Mouse (Mus musculus) gastrocnemius, postnatal 4 days (tissue): ENCODE measurements around the gene Taf11. TPM values are rescaled to one million over a fixed set of nuclear protein-coding genes. Genes with fewer than 3 reads are reported as not detected.
A peak's percentile ranks its signal among the peaks of the same experiment; 100 is the strongest.

Experiments used
- DNase-seq, 2 experiments: peaks; one replicate each; pipeline ENCODE4 v3.0.0; 2021 to 2022; ENCODE audit warnings: low spot score in 2 of 2, mixed read lengths in 2 of 2
- total RNA-seq, 2 experiments: library from RNA; stranded (reverse); gene quantifications; 2 replicates each; pipeline ENCODE4 v1.2.3; 2021

The Taf11 gene
- total RNA-seq, 2 experiments from 2014 or later, result 27.7 to 27.9 TPM

GRCm38 (mm10) chr17:27856265-27856797 lies 53.3 kb downstream of the Taf11 start, which contains the start of gene Uhrf1bp1:
Gene Uhrf1bp1 (plus strand): TSS chr17:27856441.
- DNase-seq, result peak; percentile 74 to 86

Other genes with a start within 250 kb of the Taf11 start
- gene Spdef, start 180.9 kb downstream of the Taf11 start, total RNA-seq, result under 1 TPM; 0.65 to 0.96 TPM
- 10 to 100 TPM; 69.7 to 74.0 TPM for gene D17Wsu92e, start 89.2 kb downstream of the Taf11 start, total RNA-seq
- 100 to 1,000 TPM in 1 of 2 experiments, 10 to 100 TPM in 1; 97.3 to 109 TPM for gene Snrpc, start 71.7 kb downstream of the Taf11 start, total RNA-seq
- 10 to 100 TPM; 19.3 to 19.5 TPM for gene Uhrf1bp1, start 53.4 kb downstream of the Taf11 start, total RNA-seq
- 10 to 100 TPM; 38.3 to 40.1 TPM for gene Anks1, start 538 bp downstream of the Taf11 start, total RNA-seq
- gene Tcp11, start 170.8 kb upstream of the Taf11 start, total RNA-seq, result under 1 TPM; 0.70 to 0.93 TPM
- gene Scube3, start 232.3 kb upstream of the Taf11 start, total RNA-seq, result 1 to 10 TPM; 1.6 to 2.4 TPM